Mouse (Mus musculus): Measurements from ENCODE around the gene Mrgpra3. TPM values are rescaled to one million over a fixed set of nuclear protein-coding genes. Genes with fewer than 3 reads are reported as not detected.

Gene Mrgpra3
- not detected in 2 replicates for polyA plus RNA-seq (2012; rRNA removed)

DNA sequence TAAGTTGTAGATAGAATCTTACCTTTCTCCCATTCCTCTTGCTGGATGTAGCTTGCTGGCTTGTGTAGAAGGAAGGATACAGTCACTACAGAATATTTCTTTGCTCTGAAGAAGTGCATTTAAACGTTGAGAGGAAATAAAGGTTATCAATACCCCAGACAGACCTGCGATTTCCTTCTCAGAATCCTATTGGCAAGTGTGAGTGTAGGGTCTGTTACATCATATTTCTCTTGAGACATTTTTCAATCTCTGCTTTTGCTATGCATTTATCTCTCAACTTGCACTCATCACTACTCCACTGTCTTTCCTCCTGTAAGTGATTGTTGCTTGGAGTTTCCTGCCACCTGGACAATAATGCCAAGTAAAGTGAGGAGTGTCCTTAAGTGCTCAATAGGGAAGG is at the start of gene Mrgpra3:
Mrgpra3 (minus strand) TSS at position 101 of the 400 bp plus-strand sequence.

Other genes with a start within 250 kb of the Mrgpra3 start
- gene Mrgpra1, start 247.1 kb downstream of the Mrgpra3 start, polyA plus RNA-seq (2012; rRNA removed) = not detected in 2 replicates
- gene Mrgpra2a, start 149.2 kb downstream of the Mrgpra3 start, polyA plus RNA-seq (2012; rRNA removed) = not detected in 2 replicates
- not detected in 2 replicates for gene Mrgpra2b, start 72.5 kb downstream of the Mrgpra3 start, polyA plus RNA-seq (2012; rRNA removed)